Mouse (Mus musculus): ENCODE measurements at regions not wholly inside any gene's neighbourhood (a gene's known extent, or its start where the extent isn't known, plus 50 kb on each side); places are given as distances from the start of the nearest gene placed in this dataset.

DNA sequence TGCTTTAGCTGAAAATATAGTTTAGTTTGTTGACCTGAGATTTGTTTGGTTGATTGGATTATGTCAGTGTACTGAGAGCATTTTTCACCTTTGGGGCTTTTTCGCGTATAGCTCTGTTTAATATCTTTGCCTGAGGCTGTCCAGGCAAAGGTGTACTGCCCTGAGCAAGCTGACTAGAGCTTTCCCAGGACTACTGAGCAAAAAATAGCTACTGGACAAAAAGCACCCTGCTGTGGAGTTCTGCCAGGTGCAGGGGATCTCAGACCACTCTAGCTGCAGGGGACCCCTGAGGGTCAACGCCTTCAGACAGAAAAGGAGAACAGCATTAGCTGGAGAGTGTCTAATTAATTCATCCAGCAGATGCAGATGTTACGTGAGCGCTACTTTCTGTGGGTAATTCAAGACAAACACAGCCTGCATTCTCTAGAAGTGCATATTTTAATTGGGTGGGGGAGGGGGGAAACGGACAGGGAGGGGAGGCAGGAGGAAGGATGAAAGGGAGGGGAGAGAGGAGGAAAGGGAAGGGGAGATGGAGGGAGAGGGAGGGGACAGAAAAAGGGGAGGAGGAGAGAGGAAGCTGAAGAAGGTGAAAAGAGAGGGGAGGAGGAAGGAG lies 61.7 kb downstream of the Thnsl1 start:
- ATAC-seq (replicated peaks; ENCODE audit: low read depth, poor library complexity, severe bottlenecking), result no peak

DNA sequence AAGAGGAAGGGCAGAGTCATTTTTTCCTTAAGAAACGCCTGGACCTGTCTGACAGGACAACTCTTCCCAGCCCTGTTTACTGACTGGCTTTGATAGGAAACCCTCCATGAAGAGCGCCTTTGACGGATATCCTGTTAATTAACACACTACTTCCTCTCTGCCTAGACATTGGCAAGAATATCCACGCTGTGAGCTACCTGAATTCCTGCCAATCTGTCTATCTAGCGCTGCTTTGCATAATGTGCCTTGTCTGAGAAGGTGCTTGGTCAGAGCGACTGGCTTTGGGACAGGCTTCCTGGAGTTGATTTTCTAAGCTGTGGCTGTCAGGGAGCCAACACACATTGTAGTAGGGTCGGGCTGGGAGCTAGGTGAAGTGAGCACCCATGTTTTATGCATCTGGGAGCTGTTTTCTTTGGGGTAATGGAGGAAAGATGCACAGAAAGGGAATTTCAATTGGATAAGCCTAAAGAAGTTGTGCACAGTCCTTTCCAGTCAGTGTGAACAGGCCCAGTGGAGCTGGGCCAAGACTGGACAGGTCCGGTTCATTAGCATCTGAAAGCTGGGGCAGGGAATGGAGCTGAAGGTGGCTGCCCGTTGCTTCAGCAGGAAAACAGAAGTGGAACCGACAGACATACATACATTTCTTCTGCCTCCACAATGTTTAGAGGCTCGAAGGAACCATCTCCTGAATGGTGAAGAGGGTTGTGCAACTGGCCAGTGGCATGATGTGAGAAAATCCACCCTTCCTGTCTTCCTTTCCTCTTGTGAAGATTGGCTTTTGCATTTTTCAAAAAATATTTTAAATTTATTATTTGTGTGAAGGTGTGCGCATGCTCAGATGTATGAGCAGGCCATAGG lies 64.7 kb downstream of the Thnsl1 start:
- ATAC-seq (replicated peaks; ENCODE audit: low read depth, poor library complexity, severe bottlenecking), result peak; percentile 46

DNA sequence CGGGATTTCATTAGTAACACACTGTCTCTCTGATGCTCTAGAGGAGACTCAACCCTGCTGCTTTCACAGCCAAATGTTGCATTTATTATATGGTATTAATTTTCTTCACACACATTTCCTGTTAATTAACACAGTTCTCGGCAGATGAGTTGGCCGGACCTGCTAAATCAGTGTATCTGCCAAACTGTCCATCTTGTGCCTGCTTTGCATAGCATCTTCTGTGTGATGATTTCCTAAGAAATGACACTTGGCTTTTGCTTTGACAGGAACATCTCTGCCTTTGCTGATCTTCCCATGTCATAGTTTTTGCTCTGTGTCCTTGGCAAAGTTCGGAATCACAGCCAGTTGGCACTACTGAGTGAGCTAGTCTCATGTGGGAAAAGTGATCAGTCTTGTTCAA lies 67.9 kb downstream of the Thnsl1 start:
- ATAC-seq (replicated peaks; ENCODE audit: low read depth, poor library complexity, severe bottlenecking), result no peak

DNA sequence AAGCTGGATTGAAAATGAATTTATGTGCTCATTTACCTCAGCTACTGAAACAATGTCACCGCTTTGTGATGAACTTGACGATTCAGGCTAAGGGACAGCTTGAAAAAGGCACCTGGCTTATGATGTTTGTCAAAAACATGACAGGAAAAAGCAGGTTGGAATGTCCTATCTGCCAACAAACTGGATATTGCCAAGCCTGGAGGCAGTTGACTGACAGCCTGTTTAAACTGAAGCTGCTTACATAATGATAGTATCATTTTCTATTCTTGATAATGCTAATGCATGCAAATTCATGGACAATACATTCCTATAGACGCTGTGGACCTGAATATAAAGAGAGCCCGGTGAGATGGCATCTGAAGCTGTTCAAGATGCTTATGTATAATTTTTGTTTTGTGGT lies 69.8 kb downstream of the Thnsl1 start:
- no peak for ATAC-seq (replicated peaks; ENCODE audit: low read depth, poor library complexity, severe bottlenecking)

DNA sequence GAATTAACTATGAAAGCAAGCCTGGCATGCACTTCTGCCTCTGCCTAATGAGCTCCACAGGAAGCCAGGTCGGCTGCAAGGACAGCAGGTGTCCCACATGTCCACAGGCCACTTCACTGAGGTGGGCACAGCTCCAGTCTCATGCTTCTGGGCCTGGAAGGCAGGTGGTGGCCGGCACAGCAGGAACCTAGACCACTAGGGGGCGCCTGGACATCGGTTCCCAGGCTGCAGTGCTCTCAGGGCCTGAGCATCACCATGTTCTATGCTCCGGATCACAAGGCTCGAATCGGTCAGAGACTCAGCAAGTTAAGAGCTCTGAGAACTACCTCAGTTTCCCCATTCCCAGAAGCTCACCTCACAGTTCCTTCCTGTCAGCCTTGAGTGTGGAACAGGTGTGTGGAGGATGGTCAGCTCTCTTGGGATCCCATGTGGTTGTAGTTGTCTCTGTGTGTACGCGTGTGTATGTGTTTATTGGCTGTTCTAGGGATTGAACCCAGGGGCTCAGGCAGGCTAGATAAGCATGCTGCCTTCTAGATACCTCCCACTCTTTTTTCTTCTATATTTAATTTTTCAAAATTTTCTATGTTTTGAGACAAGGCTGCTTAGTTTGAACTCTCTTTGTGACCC lies 75.4 kb downstream of the Thnsl1 start:
- ATAC-seq (replicated peaks; ENCODE audit: low read depth, poor library complexity, severe bottlenecking), result peak; percentile 98

DNA sequence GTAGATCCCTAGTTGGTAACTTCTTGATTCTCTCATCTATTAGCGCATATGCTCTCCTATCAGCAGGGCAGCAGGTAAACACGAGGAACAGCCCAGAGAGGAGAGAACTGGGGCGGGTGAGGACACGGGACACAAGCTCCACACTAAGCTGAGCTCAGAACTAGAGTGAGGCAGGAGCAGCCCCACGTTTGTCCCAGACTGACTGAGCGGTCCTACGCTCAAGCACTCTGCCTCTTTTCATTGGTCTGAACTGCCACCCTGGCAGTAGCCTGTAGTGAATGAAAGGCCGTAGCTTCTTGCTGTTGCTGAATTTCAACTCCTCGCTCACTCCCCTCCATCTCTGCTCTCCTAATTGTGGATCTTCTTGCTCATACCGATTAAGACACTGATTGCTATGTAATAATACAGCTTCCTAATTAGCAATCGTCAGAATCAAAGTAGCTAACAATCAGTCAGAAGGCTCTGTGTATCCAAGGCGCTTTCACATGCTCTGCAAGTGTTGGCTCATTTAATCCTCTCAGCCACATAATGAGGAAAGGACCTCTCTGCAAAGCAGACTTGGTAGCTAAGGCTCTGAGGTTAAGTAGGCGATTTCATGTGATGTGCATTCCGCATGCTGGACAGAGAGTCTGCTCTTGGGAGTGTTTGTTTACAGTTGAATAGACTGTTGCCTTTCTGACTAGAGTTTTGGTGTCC lies 77.1 kb downstream of the Thnsl1 start:
- no peak for ATAC-seq (replicated peaks; ENCODE audit: low read depth, poor library complexity, severe bottlenecking)

DNA sequence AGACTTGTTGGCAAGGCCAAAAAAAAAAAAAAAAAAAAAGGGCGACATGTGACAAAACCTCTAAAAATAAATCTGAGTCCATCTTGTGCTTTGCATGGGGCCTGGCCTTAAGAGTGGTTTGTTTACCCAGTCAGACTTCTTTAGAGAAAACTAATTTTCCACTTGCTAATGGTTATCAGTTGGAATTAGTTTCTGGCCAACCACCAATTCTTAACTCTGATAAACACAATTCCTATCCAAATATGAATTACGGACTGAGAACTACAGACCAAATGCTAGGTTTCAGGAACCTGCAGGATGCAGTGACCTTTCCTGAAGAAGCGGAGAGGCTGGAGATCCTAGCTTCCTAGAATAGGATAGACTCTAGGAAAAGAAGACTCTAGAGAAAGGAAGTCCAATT lies 79.4 kb downstream of the Thnsl1 start:
- ATAC-seq (replicated peaks; ENCODE audit: low read depth, poor library complexity, severe bottlenecking), result no peak

DNA sequence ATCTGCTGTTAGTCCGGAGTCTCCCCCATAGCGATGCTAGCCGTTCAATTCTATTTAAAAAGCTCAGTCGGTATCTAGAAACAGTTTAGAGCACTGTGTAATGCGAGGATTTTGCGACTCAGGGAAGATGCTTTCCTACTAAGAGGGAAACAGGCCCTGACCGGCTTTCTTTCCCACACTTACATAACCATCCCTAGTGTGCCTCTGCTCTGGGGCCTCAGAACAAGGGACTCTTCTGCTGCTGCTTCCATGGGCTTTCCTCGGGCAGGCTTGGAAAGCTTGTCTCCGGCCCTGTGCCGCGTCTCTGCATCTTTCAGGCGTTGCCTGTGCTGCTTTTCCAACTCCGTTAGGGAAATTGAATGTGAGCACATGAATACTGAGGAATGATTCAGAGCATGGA lies 79.6 kb upstream of the Gpr158 start:
- ATAC-seq (replicated peaks; ENCODE audit: low read depth, poor library complexity, severe bottlenecking), result no peak

DNA sequence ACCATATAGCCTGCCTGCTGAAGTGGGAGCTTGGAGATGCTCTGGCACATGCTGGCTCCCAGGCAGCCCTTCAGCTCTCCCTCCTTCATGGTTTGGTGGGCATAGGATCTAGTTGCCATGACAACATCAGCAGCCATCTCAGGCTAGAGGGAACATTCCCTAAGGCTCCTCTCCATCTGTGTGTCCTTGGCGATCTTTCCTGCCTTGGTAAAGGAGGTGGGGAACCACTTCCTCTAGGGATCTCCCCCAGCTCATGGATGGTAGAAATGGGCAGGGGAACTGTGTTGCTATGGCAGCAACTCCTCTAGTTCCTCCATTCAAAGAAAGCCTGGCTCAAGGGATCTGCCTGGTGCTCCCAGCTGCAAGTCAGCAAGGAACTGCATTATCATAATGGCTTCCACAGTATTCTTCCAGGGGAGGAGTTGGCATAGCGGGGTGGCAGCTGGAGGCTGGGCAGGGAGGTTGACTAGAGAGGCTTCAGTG lies 74.6 kb upstream of the Gpr158 start:
- ATAC-seq (replicated peaks; ENCODE audit: low read depth, poor library complexity, severe bottlenecking), result no peak

DNA sequence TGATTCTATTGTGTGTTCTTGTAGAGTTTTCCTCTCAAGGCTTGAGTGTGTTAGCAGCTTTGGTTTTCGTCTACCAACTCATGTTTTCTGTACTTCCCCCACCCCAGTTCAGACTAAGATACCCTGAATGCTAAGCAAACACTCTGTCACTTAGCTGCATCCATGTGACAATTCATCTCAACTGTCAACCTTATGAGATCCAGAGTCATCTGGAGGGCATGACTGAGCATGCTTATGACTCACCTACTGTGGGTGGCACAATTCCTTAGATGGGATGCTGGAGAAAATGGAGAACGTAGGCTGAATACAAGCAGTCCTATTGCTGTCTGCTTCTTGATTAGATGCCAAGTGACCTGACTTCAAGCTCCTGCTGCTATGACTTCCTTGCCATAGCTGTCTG lies 73.3 kb upstream of the Gpr158 start:
- no peak for ATAC-seq (replicated peaks; ENCODE audit: low read depth, poor library complexity, severe bottlenecking)

DNA sequence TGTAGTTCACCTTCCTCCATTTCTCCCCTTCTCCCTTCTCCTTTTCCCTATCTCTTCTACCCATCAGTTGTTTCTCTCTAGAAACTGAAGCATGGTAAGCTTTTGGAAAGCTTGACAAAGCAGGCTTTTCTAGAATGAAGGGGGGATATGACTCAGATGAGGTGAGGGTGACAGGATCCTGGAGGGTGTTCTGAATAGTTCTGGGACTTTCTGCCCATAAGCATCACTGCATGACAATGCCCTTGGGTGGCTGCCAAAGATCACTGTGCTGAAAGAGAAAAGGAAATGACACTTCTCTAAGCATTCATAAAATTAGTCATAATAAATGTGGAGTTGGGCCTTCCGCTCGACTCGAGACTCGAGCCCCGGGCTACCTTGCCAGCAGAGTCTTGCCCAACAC lies 67.7 kb upstream of the Gpr158 start:
- no peak for ATAC-seq (replicated peaks; ENCODE audit: low read depth, poor library complexity, severe bottlenecking)

All from common myeloid progenitor, adult 5-6 weeks (primary cell).